28 mouse cellular contexts compared by ENCODE assay signal in the genomic region with DNA sequence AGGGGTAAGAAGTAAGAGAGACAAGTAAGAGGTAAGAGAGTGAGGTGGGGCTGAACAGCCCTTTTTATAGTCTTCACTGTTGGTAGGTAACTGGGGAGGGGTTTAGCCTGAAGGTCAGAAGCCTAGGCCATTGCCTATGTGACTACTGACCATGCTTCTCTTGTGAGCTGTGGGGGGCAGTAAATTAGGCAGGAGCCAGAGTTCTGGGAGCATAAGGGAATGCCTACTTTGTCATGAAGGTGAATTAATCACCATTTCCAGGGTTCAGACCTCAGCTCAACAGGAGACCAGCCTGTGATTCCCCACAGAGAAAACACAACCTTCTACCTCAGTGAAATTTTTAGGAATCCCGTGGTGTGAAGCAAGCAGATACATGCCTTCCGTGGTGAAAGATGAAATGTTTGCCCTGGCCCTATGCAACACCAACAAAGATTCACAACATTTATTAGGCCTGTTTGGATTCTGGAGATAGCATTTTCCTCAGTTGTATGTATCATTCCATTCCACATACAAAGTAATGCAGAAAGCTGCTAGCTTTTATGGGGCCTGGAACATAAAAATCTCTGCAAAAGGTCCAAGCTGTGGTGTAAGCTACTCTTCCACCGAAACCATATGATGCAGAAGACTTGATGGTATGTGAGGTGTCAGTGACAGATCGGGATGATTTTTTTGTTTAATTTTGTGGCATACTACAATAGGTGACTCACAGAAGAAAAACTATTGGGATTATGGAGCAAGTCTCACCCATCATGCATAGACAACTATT. TPM values are rescaled to one million over a fixed set of nuclear protein-coding genes. Genes with fewer than 3 reads are reported as not detected.
DNase-seq lines count a peak whose midpoint lies in the region; ATAC-seq lines count a peak whose summit lies in the region.
"Had no signal": no experiment of that assay in that cellular context is flagged by ENCODE, and none has a peak within 500 bp of the region (broad histone marks: within the 10 kb centered on the region; RNA-seq: fewer than 3 reads in every experiment).

No protein-coding gene starts in this region.

- no peak for ATAC-seq in heart, embryonic 12.5 days (ENCODE audit: insufficient number of reproducible peaks, low FRiP score)
- 0 out of 2 replicates have a peak, but pooled peaks have one; percentile 15 for ATAC-seq in kidney, embryonic 15.5 days (replicated peaks; ENCODE audit: low FRiP score)
- ATAC-seq in neural tube, embryonic 11.5 days (ENCODE audit: insufficient read depth, low FRiP score, low TSS enrichment) = peak; percentile 21; the same call in 1 of the 2 replicates
- no peak for ATAC-seq in neural tube, embryonic 15.5 days (ENCODE audit: low FRiP score)
- ATAC-seq: forebrain, embryonic 15.5 days; hindbrain, embryonic 16.5 days; intestine, embryonic 15.5 days; Patski had no signal

- H3K4me1 ChIP-seq in heart, embryonic 12.5 days (replicated peaks) = no peaks in the 10 kb centered on the region
- no peaks in the 10 kb centered on the region for H3K4me1 ChIP-seq in kidney, embryonic 15.5 days
- no peaks in the 10 kb centered on the region for H3K4me1 ChIP-seq in neural tube, embryonic 11.5 days (ENCODE audit: control insufficient read depth, insufficient read depth, low read length)
- H3K4me1 ChIP-seq in neural tube, embryonic 15.5 days = no peaks in the 10 kb centered on the region
- H3K4me1 ChIP-seq: embryonic facial prominence, embryonic 13.5 days; forebrain, embryonic 12.5 days; forebrain, embryonic 15.5 days; heart, embryonic 10.5 days; hindbrain, embryonic 13.5 days; intestine, embryonic 15.5 days had no signal

- no peak overlapping the region for H3K9ac ChIP-seq in heart, embryonic 12.5 days
- H3K9ac ChIP-seq in kidney, embryonic 15.5 days = no peak overlapping the region
- H3K9ac ChIP-seq in neural tube, embryonic 11.5 days (ENCODE audit: low read length) = no peak overlapping the region
- no peak overlapping the region for H3K9ac ChIP-seq in neural tube, embryonic 15.5 days (replicated peaks)
- H3K9ac ChIP-seq: embryonic facial prominence, embryonic 13.5 days; forebrain, embryonic 12.5 days; forebrain, embryonic 15.5 days; hindbrain, embryonic 13.5 days; intestine, embryonic 15.5 days had no signal

- H3K9me3 ChIP-seq in heart, embryonic 12.5 days (replicated peaks) = peaks cover 12% of the 10 kb centered on the region
- no peaks in the 10 kb centered on the region; the same call in 1 of the 2 replicates for H3K9me3 ChIP-seq in kidney, embryonic 15.5 days (replicated peaks)
- H3K9me3 ChIP-seq in neural tube, embryonic 11.5 days (ENCODE audit: control insufficient read depth, low read length) = no peaks in the 10 kb centered on the region; the same call in 1 of the 2 replicates
- H3K9me3 ChIP-seq in neural tube, embryonic 15.5 days (replicated peaks) = peaks cover 4% of the 10 kb centered on the region
- H3K9me3 ChIP-seq: G1E; intestine, embryonic 15.5 days had no signal

- peak; percentile 83 for DNase-seq in heart, adult 11 months
- no peak for DNase-seq in kidney, adult 18-20 months
- DNase-seq in neural tube, embryonic 11.5 days (ENCODE audit: low spot score) = no peak
- DNase-seq: adrenal gland, postnatal 10 days; adrenal gland, postnatal 36 days; B cell, adult 2 months; cerebellum, adult 18-20 months; cerebellum, adult 9-10 months; cerebellum, postnatal 14 days; gastrocnemius, postnatal 25 days; heart, adult 2 months; heart, postnatal 10 days; heart, postnatal 4 days had no signal

- no peaks in the 10 kb centered on the region for H3K36me3 ChIP-seq in heart, embryonic 12.5 days
- H3K36me3 ChIP-seq in kidney, embryonic 15.5 days = no peaks in the 10 kb centered on the region
- no peaks in the 10 kb centered on the region for H3K36me3 ChIP-seq in neural tube, embryonic 11.5 days (ENCODE audit: control insufficient read depth, insufficient read depth, low read length)
- H3K36me3 ChIP-seq in neural tube, embryonic 15.5 days = no peaks in the 10 kb centered on the region
- H3K36me3 ChIP-seq: embryonic facial prominence, embryonic 13.5 days; forebrain, embryonic 12.5 days; forebrain, embryonic 15.5 days; G1E; heart, embryonic 10.5 days; hindbrain, embryonic 13.5 days; intestine, embryonic 15.5 days had no signal

- WGBS in heart, embryonic 12.5 days = 72% methylated on average over 4 of the region's 4 CpGs
- 87% methylated on average over 4 of the region's 4 CpGs for WGBS in kidney, embryonic 15.5 days
- WGBS in neural tube, embryonic 11.5 days = 85% methylated on average over 4 of the region's 4 CpGs
- WGBS in neural tube, embryonic 15.5 days = 92% methylated on average over 4 of the region's 4 CpGs

- no peak overlapping the region for H3K4me2 ChIP-seq in heart, embryonic 12.5 days
- no peak overlapping the region for H3K4me2 ChIP-seq in kidney, embryonic 15.5 days
- H3K4me2 ChIP-seq in neural tube, embryonic 11.5 days (ENCODE audit: low read depth) = no peak overlapping the region
- H3K4me2 ChIP-seq in neural tube, embryonic 15.5 days = no peak overlapping the region
- H3K4me2 ChIP-seq: embryonic facial prominence, embryonic 13.5 days; forebrain, embryonic 12.5 days; forebrain, embryonic 15.5 days; hindbrain, embryonic 13.5 days; intestine, embryonic 15.5 days had no signal

- H3K27me3 ChIP-seq in heart, embryonic 12.5 days (replicated peaks) = no peaks in the 10 kb centered on the region
- H3K27me3 ChIP-seq in kidney, embryonic 15.5 days = no peaks in the 10 kb centered on the region
- H3K27me3 ChIP-seq in neural tube, embryonic 11.5 days (ENCODE audit: control insufficient read depth, insufficient read depth, low read length) = no peaks in the 10 kb centered on the region
- H3K27me3 ChIP-seq in neural tube, embryonic 15.5 days (replicated peaks) = no peaks in the 10 kb centered on the region
- H3K27me3 ChIP-seq: embryonic facial prominence, embryonic 13.5 days; forebrain, embryonic 12.5 days; forebrain, embryonic 15.5 days; hindbrain, embryonic 13.5 days; intestine, embryonic 15.5 days had no signal

- H3K4me3 ChIP-seq in heart, embryonic 12.5 days = no peak overlapping the region
- no peak overlapping the region for H3K4me3 ChIP-seq in kidney, embryonic 15.5 days (replicated peaks)
- no peak overlapping the region for H3K4me3 ChIP-seq in neural tube, embryonic 11.5 days (ENCODE audit: low read depth, low read length)
- H3K4me3 ChIP-seq in neural tube, embryonic 15.5 days (replicated peaks) = no peak overlapping the region
- H3K4me3 ChIP-seq: embryonic facial prominence, embryonic 13.5 days; erythroblast, embryonic 14.5 days; forebrain, embryonic 12.5 days; forebrain, embryonic 15.5 days; heart, adult 2 months; heart, embryonic 10.5 days; hindbrain, embryonic 13.5 days; intestine, embryonic 15.5 days had no signal

- H3K27ac ChIP-seq in heart, embryonic 12.5 days (ENCODE audit: poor library complexity, severe bottlenecking) = no peak overlapping the region
- H3K27ac ChIP-seq in kidney, embryonic 15.5 days = no peak overlapping the region
- no peak overlapping the region for H3K27ac ChIP-seq in neural tube, embryonic 11.5 days (ENCODE audit: low read depth, low read length)
- H3K27ac ChIP-seq in neural tube, embryonic 15.5 days (replicated peaks) = no peak overlapping the region
- H3K27ac ChIP-seq: embryonic facial prominence, embryonic 13.5 days; forebrain, embryonic 12.5 days; forebrain, embryonic 15.5 days; heart, adult 2 months; heart, embryonic 10.5 days; hindbrain, embryonic 13.5 days; intestine, embryonic 15.5 days had no signal

RNA-seq across cellular contexts. Expression of a gene that starts 17.9 kb away (rescaled TPM):
- not detected in 2 replicates for polyA plus RNA-seq in heart, embryonic 12.5 days (2016; fragmentation: Nextera tagmentation; extraction: Ambion mirVana)
- polyA plus RNA-seq in kidney, embryonic 15.5 days (2015; fragmentation: Nextera tagmentation; extraction: Ambion mirVana) = not detected in 2 replicates
- not detected in 2 replicates for polyA plus RNA-seq in neural tube, embryonic 11.5 days (2014; fragmentation: Nextera tagmentation; extraction: Ambion mirVana)
- polyA plus RNA-seq in neural tube, embryonic 15.5 days (2015; fragmentation: Nextera tagmentation; extraction: Ambion mirVana) = not detected in 2 replicates
- polyA plus RNA-seq: embryonic facial prominence, embryonic 13.5 days; erythroblast, embryonic 14.5 days; forebrain, embryonic 12.5 days; forebrain, embryonic 15.5 days; G1E; gonadal fat pad, adult 2 months; heart, adult 2 months; heart, embryonic 10.5 days; heart, embryonic 14.5 days; hindbrain, embryonic 13.5 days; hindbrain, embryonic 16.5 days; intestine, embryonic 15.5 days; Patski had no signal

RNA-seq across cellular contexts. Expression of a gene that starts 25.7 kb away (rescaled TPM):
- polyA plus RNA-seq in heart, embryonic 12.5 days (2016; fragmentation: Nextera tagmentation; extraction: Ambion mirVana) = not detected in 2 replicates
- not detected in 2 replicates for polyA plus RNA-seq in kidney, embryonic 15.5 days (2015; fragmentation: Nextera tagmentation; extraction: Ambion mirVana)
- polyA plus RNA-seq in neural tube, embryonic 11.5 days (2014; fragmentation: Nextera tagmentation; extraction: Ambion mirVana) = not detected in 2 replicates
- not detected in 2 replicates for polyA plus RNA-seq in neural tube, embryonic 15.5 days (2015; fragmentation: Nextera tagmentation; extraction: Ambion mirVana)
- polyA plus RNA-seq: embryonic facial prominence, embryonic 13.5 days; erythroblast, embryonic 14.5 days; forebrain, embryonic 12.5 days; forebrain, embryonic 15.5 days; G1E; gonadal fat pad, adult 2 months; heart, adult 2 months; heart, embryonic 10.5 days; heart, embryonic 14.5 days; hindbrain, embryonic 13.5 days; hindbrain, embryonic 16.5 days; intestine, embryonic 15.5 days; Patski had no signal

RNA-seq across cellular contexts. Expression of a gene that starts 29.7 kb away (rescaled TPM):
- polyA plus RNA-seq in heart, embryonic 12.5 days (2016; fragmentation: Nextera tagmentation; extraction: Ambion mirVana) = not detected in 2 replicates
- polyA plus RNA-seq in kidney, embryonic 15.5 days (2015; fragmentation: Nextera tagmentation; extraction: Ambion mirVana) = not detected in 2 replicates
- not detected in 2 replicates for polyA plus RNA-seq in neural tube, embryonic 11.5 days (2014; fragmentation: Nextera tagmentation; extraction: Ambion mirVana)
- not detected in 2 replicates for polyA plus RNA-seq in neural tube, embryonic 15.5 days (2015; fragmentation: Nextera tagmentation; extraction: Ambion mirVana)
- polyA plus RNA-seq: embryonic facial prominence, embryonic 13.5 days; erythroblast, embryonic 14.5 days; forebrain, embryonic 12.5 days; forebrain, embryonic 15.5 days; G1E; gonadal fat pad, adult 2 months; heart, adult 2 months; heart, embryonic 14.5 days; hindbrain, embryonic 13.5 days; hindbrain, embryonic 16.5 days; intestine, embryonic 15.5 days; Patski had no signal

RNA-seq across cellular contexts. Expression of a gene that starts 48.5 kb away (rescaled TPM):
- polyA plus RNA-seq in heart, embryonic 12.5 days (2016; fragmentation: Nextera tagmentation; extraction: Ambion mirVana) = 47.5 and 52.8 TPM in 2 replicates
- polyA plus RNA-seq in kidney, embryonic 15.5 days (2015; fragmentation: Nextera tagmentation; extraction: Ambion mirVana) = 58.5 and 69.7 TPM in 2 replicates
- polyA plus RNA-seq in neural tube, embryonic 11.5 days (2014; fragmentation: Nextera tagmentation; extraction: Ambion mirVana) = 39.0 and 40.5 TPM in 2 replicates
- polyA plus RNA-seq in neural tube, embryonic 15.5 days (2015; fragmentation: Nextera tagmentation; extraction: Ambion mirVana) = 82.3 and 82.5 TPM in 2 replicates

Comparison
In these comparisons a context has a peak if more than half of its experiments do, and no peak if none do; other contexts are left out.
1. ATAC-seq: peak in kidney, embryonic 15.5 days (single experiment) and neural tube, embryonic 11.5 days (single experiment); none in heart, embryonic 12.5 days (single experiment) and neural tube, embryonic 15.5 days (single experiment).